Mouse (Mus musculus) left cerebral cortex, adult 18-20 months (tissue): ENCODE data around the gene AI413582. TPM values are rescaled to one million over a fixed set of nuclear protein-coding genes. Genes with fewer than 3 reads are reported as not detected.

Experiments
- DNase-seq, 2 experiments: peaks; one replicate each; pipeline ENCODE4 v3.0.0; 2021 to 2022; ENCODE audit warnings: low spot score in 2 of 2, mixed read lengths in 1 of 2
- total RNA-seq, 2 experiments: library from RNA; stranded (reverse); gene quantifications; 2 replicates each; pipeline ENCODE4 v1.2.3; 2021

AI413582 gene
- total RNA-seq, 2 experiments from 2014 or later, result 83.2 to 92.5 TPM

DNA sequence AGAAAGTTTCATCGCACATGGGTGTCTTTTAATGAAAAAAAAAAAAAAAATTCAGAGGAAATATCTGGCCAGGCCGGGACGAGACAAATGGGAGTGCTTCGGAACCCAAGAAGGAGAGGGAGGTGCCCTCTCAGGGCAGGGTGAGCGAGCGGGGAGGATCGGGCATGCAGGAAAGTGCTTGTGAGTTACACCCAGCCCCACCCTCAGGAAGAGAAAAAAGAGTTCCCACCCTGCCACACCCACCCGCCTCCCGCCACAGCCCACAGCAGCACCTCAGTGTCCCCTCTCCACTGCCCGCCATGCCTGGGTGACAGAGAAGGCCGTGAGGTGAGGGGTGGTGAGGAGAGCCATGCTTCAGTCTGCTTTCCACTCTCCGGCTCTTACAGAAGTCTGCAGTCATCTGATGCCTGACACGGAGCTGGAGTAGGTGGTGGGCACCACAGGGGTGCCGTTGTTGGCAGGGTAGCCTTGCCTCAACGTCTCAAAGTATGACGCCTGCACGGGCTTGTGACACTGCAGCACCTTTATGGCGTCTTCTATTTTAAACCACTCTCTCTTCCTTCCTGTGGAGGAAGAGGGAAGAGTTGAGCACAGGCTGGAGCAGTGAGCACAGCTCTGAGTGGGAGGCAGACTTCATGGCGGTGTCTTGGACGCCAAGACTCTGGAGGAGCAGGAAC lies 15.0 kb upstream of the AI413582 start:
- peak in 1 of 2 experiments; percentile 55 for DNase-seq

GRCm38 (mm10) chr17:27579816-27580215 lies 14.3 kb upstream of the AI413582 start:
- DNase-seq, result no peak

DNA sequence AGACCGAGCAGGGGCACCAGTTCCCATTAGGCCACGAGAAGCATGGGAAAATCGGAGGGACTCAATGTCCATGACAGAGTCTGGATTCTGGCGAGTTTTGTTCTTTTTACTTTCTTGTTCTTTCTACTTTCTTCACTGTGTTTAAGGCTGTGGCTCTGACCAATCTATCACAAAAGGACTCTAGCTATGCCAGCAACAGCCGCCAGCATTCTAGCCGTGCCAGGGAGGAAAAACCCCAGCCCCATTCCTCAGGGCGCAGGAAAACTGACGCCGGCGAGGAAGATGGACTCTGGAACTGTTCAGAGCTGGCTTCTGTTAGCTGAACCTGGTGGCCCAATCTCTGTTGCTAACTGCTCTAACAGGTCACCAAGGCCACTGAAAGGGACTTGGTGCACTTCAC lies 12.9 kb upstream of the AI413582 start:
- DNase-seq, result no peak

DNA sequence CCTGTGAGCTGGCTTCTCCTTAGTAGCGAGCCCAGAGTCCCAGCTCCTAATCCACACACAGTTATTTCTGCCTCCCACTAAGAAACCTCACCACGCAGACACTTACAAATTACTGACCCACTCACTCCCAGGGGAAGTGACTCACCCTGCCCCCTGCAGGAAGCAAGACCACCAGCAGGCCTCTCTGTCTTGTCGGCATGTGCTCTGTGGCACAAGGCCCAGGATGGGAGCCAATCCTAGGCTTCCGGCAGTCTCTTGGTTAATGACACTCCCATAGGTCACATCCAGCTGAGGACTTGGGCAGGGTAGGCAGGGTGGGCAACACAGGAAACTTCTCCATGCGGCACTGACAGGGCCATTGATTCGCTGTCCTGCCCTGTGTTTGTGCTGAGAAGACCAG lies 11.9 kb upstream of the AI413582 start:
- no peak for DNase-seq

- DNase-seq, result no peak
Observed at GRCm38 (mm10) chr17:27576056-27576455, 10.5 kb upstream of the AI413582 start.

GRCm38 (mm10) chr17:27575116-27575776 lies 9.7 kb upstream of the AI413582 start:
- DNase-seq, result no peak

DNA sequence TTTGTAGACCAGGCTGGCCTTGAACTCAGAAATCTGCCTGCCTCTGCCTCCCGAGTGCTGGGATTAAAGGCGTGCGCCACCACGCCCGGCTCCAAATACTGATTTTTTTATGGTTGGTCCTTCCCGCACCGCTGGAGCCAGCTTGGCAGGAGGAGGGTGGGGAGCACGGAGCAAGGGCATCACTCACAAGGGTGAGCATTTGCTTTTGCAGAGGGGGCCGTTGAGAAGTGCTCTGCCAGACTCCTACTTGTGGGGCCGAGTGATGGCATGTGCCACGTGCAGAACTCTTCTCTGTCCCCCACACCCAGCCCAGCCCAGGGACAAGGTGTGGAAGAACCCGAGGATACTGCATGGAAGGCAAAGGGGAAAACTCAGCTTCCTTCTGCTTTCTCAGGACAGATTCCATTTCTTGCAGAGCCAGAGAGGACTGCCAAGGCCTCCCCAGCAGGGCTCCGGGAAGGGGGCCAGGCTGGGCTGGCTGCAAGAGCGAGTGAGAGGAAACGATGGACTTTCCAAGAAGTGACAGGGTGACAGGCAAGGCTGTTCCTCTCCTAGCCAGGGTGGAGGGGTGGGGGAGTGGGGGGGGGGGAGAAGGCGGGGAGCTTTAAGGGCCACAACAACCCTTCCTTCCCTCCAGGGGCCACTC lies 9.0 kb upstream of the AI413582 start:
- DNase-seq, result peak; percentile 60 to 71

GRCm38 (mm10) chr17:27573772-27574320 lies 8.3 kb upstream of the AI413582 start:
- no peak for DNase-seq

DNA sequence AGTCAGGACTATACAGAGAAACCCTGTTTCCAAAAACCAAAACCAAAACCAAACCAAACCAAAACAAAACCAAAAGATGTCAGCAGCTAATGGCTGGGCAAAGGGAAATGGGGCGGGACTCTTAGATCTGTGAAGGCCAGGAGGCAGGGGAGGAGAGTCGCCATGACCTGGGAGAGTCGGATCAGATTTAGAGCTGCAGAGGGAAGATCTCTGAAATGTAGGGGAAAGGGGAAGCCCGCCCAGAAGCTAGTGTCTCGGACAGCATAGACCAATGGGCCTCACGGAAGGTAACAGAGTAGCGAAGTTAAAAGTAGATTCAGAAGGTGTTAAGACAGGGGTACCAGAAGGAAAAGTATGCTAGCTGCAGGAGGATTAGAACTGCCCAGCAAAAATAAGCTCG lies 5.8 kb upstream of the AI413582 start:
- DNase-seq, result no peak

GRCm38 (mm10) chr17:27568228-27568627 lies 2.7 kb upstream of the AI413582 start:
- DNase-seq, result no peak

DNA sequence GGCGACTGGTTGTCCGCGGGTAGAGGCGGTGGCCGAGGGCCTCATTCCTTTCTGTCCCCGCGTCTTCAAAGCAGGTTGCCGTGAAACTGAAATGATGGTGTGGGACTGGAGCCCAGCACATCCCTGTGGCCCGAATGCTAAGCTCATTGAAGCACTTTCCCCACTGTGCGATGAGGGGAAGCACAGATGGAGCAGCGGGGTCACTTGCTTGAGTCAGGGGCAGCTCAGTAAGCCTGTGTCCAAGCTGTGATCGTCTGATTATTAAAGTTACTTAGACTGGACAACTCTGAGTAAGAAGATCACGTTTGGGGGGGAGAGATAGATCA lies 349 bp upstream of the AI413582 start:
- no peak for DNase-seq

DNA sequence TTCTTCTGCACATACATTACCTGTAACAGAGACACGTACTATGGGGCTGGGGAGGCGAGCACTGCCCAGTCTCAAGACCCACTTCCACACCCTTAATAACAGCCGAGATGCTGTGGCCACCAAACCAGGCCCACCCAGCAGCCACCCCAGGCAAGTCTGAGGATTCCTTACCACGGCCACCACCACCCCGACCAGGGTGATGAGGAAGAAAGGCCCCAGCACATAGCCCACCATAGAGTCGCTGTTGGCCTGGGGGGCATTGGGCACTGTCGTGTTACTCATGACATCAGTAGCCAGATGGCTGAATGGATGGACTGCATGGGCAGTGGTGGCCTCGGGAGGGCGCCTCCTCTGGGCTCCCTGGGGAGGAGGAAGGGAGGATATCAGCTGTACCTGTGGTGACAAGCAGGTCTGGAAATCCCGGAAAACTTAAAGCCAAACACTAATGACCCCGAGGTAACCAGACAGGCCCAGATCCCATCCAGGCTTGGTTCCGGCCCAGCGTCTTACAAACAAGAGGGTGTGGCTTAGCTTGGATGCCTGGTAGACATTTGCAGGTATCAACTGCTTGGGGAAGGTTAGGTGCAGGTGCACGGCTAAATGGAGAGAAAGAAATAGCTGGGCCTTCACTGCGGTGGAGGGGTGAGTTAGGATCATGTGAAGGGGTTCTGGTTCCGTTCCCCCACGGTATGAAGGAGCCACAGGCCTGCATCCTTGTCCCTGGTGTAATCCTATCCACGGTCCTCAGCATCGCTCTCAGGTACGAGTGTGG lies 979 bp downstream of the AI413582 start:
- peak in 1 of 2 experiments; percentile 37 for DNase-seq

GRCm38 (mm10) chr17:27563771-27564244 lies 1.7 kb downstream of the AI413582 start:
- DNase-seq, result no peak

DNA sequence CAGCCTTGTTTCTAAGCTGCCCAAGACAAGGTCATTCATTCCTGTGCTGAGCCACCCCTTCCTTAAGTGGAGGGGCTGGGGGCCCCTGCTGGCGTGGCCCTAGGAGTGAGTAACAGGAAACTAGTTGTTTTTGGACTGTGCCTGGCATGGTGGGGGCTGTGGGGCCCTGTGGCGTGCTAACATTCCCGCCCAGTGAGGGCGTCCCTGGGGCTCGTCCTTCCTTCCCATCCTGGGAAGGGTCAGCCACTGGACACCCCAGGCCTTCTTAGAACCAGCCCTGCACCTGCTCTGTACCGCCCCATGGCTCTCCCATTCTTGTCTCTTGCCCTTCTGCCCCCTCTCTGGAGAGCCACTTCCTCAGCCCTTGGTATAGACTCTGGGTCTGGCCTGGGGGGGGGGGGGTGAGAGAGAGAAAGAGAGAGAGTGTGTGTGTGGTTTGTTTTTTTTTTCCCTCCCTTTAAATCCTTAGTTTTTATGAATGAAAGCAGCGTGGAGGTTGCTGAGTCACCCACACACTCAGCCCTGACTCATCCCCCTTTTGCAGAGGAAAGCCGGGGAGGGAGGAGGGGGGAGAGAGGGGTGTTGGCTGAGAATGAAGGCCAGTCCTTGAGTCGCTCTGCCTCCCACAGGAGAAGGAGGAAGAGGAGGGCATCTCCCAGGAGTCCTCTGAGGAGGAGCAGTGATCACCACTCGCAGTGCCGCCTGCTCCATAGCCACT lies 3.6 kb downstream of the AI413582 start:
- peak; percentile 67 to 80 for DNase-seq

- no peak for DNase-seq
Observed at GRCm38 (mm10) chr17:27560926-27561480, 4.6 kb downstream of the AI413582 start.

- no peak for DNase-seq
Observed at GRCm38 (mm10) chr17:27559596-27559995, 6.0 kb downstream of the AI413582 start.

DNA sequence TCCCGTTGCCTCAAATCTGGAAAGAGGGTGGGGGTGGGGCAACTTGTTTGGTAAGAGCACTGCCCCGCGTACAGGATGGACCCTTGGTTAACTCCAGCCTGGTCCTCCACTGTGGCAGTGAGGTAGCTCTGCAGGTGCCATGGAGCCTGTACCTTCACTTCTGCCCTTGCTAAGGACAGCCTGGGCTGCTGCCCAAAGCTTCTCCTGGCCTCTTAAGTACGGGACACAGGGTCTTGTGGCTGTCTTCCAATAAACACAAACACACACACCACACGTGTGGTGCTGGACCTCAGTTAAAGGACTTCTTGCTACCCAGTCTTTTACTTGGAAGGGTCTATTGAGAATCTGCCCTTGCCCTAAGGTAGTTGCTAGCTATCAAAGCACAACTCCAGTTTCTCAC lies 6.7 kb downstream of the AI413582 start:
- no peak for DNase-seq

- no peak for DNase-seq
Observed at GRCm38 (mm10) chr17:27557927-27558661, 7.5 kb downstream of the AI413582 start.

- no peak for DNase-seq
Observed at GRCm38 (mm10) chr17:27557181-27557926, 8.2 kb downstream of the AI413582 start.
